Mouse (Mus musculus) ovary, postnatal 10 days (tissue): ENCODE data around the gene Btbd16.

Experiments used
- DNase-seq: peaks from one replicate; pipeline ENCODE4 v3.0.0; 2022; ENCODE audit warnings: low spot score

The Btbd16 gene

GRCm38 (mm10) chr7:130818813-130819212 is 44.9 kb downstream of the Btbd16 start:
- DNase-seq: no peak

GRCm38 (mm10) chr7:130819624-130820023 is 45.8 kb downstream of the Btbd16 start:
- no peak for DNase-seq

GRCm38 (mm10) chr7:130823992-130824391 is 50.1 kb downstream of the Btbd16 start:
- no peak for DNase-seq

- DNase-seq: no peak
Measured at GRCm38 (mm10) chr7:130826343-130826742, 52.5 kb downstream of the Btbd16 start.

- no peak for DNase-seq
Measured at GRCm38 (mm10) chr7:130827431-130827830, 53.6 kb downstream of the Btbd16 start.

GRCm38 (mm10) chr7:130827844-130828403 is 54.1 kb downstream of the Btbd16 start:
- no peak for DNase-seq

- DNase-seq: no peak
Measured at GRCm38 (mm10) chr7:130828475-130828874, 54.6 kb downstream of the Btbd16 start.

GRCm38 (mm10) chr7:130831586-130831985 is 57.7 kb downstream of the Btbd16 start:
- no peak for DNase-seq

- no peak for DNase-seq
Measured at GRCm38 (mm10) chr7:130834299-130834698, 60.4 kb downstream of the Btbd16 start.

GRCm38 (mm10) chr7:130834958-130835861 is 61.3 kb downstream of the Btbd16 start:
- DNase-seq: no peak

- no peak for DNase-seq
Measured at GRCm38 (mm10) chr7:130836066-130836465, 62.2 kb downstream of the Btbd16 start.

GRCm38 (mm10) chr7:130837941-130838657 is 64.2 kb downstream of the Btbd16 start:
- DNase-seq: no peak

- DNase-seq: no peak
Measured at GRCm38 (mm10) chr7:130838658-130839025, 64.8 kb downstream of the Btbd16 start.

GRCm38 (mm10) chr7:130839380-130840100 is 65.7 kb downstream of the Btbd16 start:
- no peak for DNase-seq

GRCm38 (mm10) chr7:130847164-130847718 is 73.4 kb downstream of the Btbd16 start:
- no peak for DNase-seq

GRCm38 (mm10) chr7:130854684-130855292 is 80.9 kb downstream of the Btbd16 start:
- no peak for DNase-seq

GRCm38 (mm10) chr7:130855681-130856080 is 81.8 kb downstream of the Btbd16 start:
- no peak for DNase-seq

GRCm38 (mm10) chr7:130857973-130858372 is 84.1 kb downstream of the Btbd16 start:
- no peak for DNase-seq

- no peak for DNase-seq
Measured at GRCm38 (mm10) chr7:130859926-130860325, 86.1 kb downstream of the Btbd16 start.

GRCm38 (mm10) chr7:130860721-130861142 is 86.9 kb downstream of the Btbd16 start:
- DNase-seq: no peak

GRCm38 (mm10) chr7:130862501-130862900 is 88.6 kb downstream of the Btbd16 start:
- no peak for DNase-seq
